Mouse (Mus musculus) ES-E14 (cell line): ENCODE results near the gene Tshz2.

Experiments
- CHD2 ChIP-seq: IDR thresholded peaks from 2 replicates; pipeline ENCODE4 v1.6.1; 2014; ENCODE audit warnings: mild to moderate bottlenecking, low read depth, low read length, inconsistent platforms
- HCFC1 ChIP-seq: IDR thresholded peaks from 2 replicates; pipeline ENCODE4 v1.6.1; 2012; ENCODE audit warnings: low read length, inconsistent platforms, borderline replicate concordance; ENCODE audit not compliant: insufficient read depth
- MAFK ChIP-seq: IDR thresholded peaks from 2 replicates; pipeline ENCODE4 v1.6.1; 2014; ENCODE audit warnings: mild to moderate bottlenecking, low read depth, low read length, inconsistent platforms; ENCODE audit not compliant: insufficient read depth
- ZC3H11A ChIP-seq: IDR thresholded peaks from 2 replicates; pipeline ENCODE4 v1.6.1; 2012; ENCODE audit warnings: low read depth, mild to moderate bottlenecking, inconsistent platforms, low read length, borderline replicate concordance
- ZNF384 ChIP-seq: IDR thresholded peaks from 2 replicates; pipeline ENCODE4 v1.6.1; 2012; ENCODE audit warnings: low read depth, low read length, inconsistent platforms

DNA sequence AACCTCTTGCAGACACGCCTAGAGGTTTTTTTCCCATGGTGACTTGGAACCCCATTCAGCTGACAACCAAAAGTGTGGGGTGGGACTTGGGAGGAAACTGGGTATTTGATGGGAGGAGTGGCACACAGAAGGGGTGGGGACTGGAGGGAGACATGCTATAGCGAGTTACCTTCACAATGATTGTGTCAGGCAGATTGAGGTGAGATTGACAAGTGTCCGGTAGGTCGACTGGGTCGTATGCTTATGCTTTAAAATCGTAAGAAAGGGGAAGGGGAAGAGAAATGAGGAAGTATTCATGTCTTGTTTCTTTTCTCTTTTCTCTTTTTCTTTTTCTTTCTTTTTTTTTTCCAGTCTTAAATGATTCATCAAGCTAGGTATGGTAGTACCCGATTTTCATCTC, 236.7 kb downstream of the Tshz2 start:
- TF ChIP-seq ZC3H11A (no peak), CHD2 (no peak), ZNF384 (no peak), HCFC1 (no peak), MAFK (no peak)
